ENCODE assay signal across 20 mouse cellular contexts in the genomic region with DNA sequence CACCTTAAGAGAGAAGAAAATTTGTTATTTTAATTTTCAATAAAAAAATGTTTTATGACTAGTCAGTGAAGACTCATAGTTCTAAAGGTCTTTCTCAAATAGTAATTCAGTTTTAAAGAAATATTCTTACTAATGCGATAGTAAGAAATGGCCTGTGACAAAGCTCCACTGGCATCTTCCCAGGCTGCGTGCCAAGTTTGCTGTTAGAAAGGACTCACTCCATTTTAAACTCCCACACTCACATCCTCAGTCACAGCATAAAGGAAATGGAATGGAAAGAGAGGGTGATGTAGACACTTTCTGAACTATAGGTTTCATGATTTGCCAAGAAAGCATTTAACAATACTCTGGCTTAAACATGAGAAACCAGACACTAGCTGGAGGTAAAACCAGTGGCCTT.
A peak's percentile ranks its signal among the peaks of the same experiment; 100 is the strongest.
DNase-seq lines count a peak whose midpoint lies in the region; ATAC-seq and TF ChIP-seq lines count a peak whose summit lies in the region.
"Had no signal": no experiment of that assay in that cellular context is flagged by ENCODE, and none has a peak within 500 bp of the region (broad histone marks: within the 10 kb centered on the region; RNA-seq: fewer than 3 reads in every experiment).

No protein-coding gene starts in this region.

- no peaks in the 10 kb centered on the region for H3K9me3 ChIP-seq in intestine, postnatal 0 days (ENCODE audit: control insufficient read depth)
- H3K9me3 ChIP-seq: embryonic facial prominence, embryonic 13.5 days; liver, embryonic 13.5 days; lung, embryonic 15.5 days; midbrain, embryonic 10.5 days had no signal

- intact Hi-C loops in left cerebral cortex, postnatal 4 days (cut with DNase I), result no loop called here

- no peak overlapping the region for H3K9ac ChIP-seq in intestine, postnatal 0 days (ENCODE audit: low read depth, low read length)
- H3K9ac ChIP-seq: embryonic facial prominence, embryonic 13.5 days; liver, embryonic 13.5 days; lung, embryonic 15.5 days had no signal

- no peak overlapping the region for H3K4me3 ChIP-seq in intestine, postnatal 0 days (ENCODE audit: low read depth, low read length)
- H3K4me3 ChIP-seq: embryonic facial prominence, embryonic 13.5 days; liver, embryonic 13.5 days; lung, embryonic 15.5 days; midbrain, embryonic 10.5 days had no signal

- H3K4me2 ChIP-seq in intestine, postnatal 0 days (replicated peaks; ENCODE audit: low read depth), result no peak overlapping the region
- H3K4me2 ChIP-seq: embryonic facial prominence, embryonic 13.5 days; heart, embryonic 11.5 days; liver, embryonic 13.5 days; lung, embryonic 15.5 days had no signal

- H3K4me1 ChIP-seq in intestine, postnatal 0 days (replicated peaks; ENCODE audit: control insufficient read depth, insufficient read depth, low read length), result no peaks in the 10 kb centered on the region
- H3K4me1 ChIP-seq: embryonic facial prominence, embryonic 13.5 days; liver, embryonic 13.5 days; lung, embryonic 15.5 days; midbrain, embryonic 10.5 days had no signal

- no peaks in the 10 kb centered on the region for H3K36me3 ChIP-seq in intestine, postnatal 0 days (ENCODE audit: control insufficient read depth, insufficient read depth)
- H3K36me3 ChIP-seq: embryonic facial prominence, embryonic 13.5 days; liver, embryonic 13.5 days; lung, embryonic 15.5 days; midbrain, embryonic 10.5 days had no signal

- WGBS in intestine, postnatal 0 days, result 83% methylated on average over 2 of the region's 2 CpGs

- DNase-seq in frontal cortex, postnatal 36 days (ENCODE audit: low spot score in 2 of 2), result peak; percentile 6 to 15
- peak; percentile 2 for DNase-seq in 3T3-L1 (ENCODE audit: low read depth, low spot score)
- peak; percentile 58 for DNase-seq in NIH3T3 (ENCODE audit: low read depth)
- DNase-seq in left cerebral cortex, postnatal 4 days, result peak; percentile 4
- DNase-seq in neural tube, embryonic 10.5 days (ENCODE audit: extremely low spot score, low spot score), result no peak
- DNase-seq: cerebellum, adult 9-10 months; heart, postnatal 10 days; kidney, adult 2 months; liver, embryonic 13.5 days; retina, postnatal 1 day; thymus, adult 18-20 months had no signal

- H3K27ac ChIP-seq in intestine, postnatal 0 days (ENCODE audit: low read depth, low read length), result no peak overlapping the region
- H3K27ac ChIP-seq: embryonic facial prominence, embryonic 13.5 days; liver, embryonic 13.5 days; lung, embryonic 15.5 days; macrophage; midbrain, embryonic 10.5 days had no signal

- no peak for TF ChIP-seq CTCF in intestine, postnatal 0 days (IDR thresholded peaks at IDR 0.05; ENCODE audit: low read depth)

- no peaks in the 10 kb centered on the region for H3K27me3 ChIP-seq in intestine, postnatal 0 days (replicated peaks; ENCODE audit: control insufficient read depth, insufficient read depth, low read length)
- H3K27me3 ChIP-seq: embryonic facial prominence, embryonic 13.5 days; liver, embryonic 13.5 days; lung, embryonic 15.5 days had no signal

- no peak for ATAC-seq in frontal cortex, adult (ENCODE audit: low TSS enrichment)
- no peak for ATAC-seq in intestine, postnatal 0 days
- ATAC-seq: activated CD4-positive, CD25-positive, alpha-beta regulatory T cell, adult 4 months; forebrain, embryonic 16.5 days had no signal
